Mouse (Mus musculus) liver, postnatal 0 days (tissue): ENCODE data around the gene Cpa3.

Source experiments
- CTCF ChIP-seq: sonication (generic); IDR thresholded peaks from 2 replicates; pipeline ENCODE4 v1.5.1; 2016; ENCODE audit warnings: antibody characterized with exemption, low read depth
- EP300 ChIP-seq: IDR thresholded peaks from 2 replicates; pipeline ENCODE4 v1.6.1; 2016; ENCODE audit warnings: antibody characterized with exemption, low read depth, mild to moderate bottlenecking

DNA sequence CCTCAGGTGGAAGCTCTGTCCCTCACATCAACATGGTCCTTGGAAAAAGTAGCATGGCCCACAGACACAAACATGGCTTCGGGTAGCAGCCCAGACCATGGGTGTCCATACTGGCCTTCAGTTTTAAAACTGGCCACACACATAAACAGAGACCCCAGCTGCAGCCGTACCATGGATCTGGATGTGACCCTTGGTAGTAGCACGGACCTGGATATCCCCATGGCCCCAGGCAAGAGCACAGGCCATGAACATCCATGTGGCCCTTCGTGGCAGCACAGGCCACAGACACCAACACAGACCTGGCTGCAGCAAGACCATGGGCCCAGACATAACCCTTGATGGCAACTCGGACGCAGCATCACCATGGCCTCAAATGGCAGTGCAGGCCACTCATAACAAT is 69.6 kb downstream of the Cpa3 start:
- TF ChIP-seq CTCF (no peak), EP300 (no peak)
